Mouse (Mus musculus) erythroid progenitor cell, adult 5-6 weeks (primary cell): ENCODE results near the gene Chn2. TPM values are rescaled to one million over a fixed set of nuclear protein-coding genes. Genes with fewer than 3 reads are reported as not detected.

Source experiments
- ATAC-seq: replicated peaks from 2 replicates; pipeline ENCODE4 v1.8.0; 2016; ENCODE audit warnings: moderate number of reproducible peaks, mild to moderate bottlenecking, moderate TSS enrichment, inconsistent platforms; ENCODE audit not compliant: poor library complexity, low FRiP score, severe bottlenecking
- total RNA-seq, 2 experiments: library from RNA; stranded (forward) in 1 of 2; stranded (reverse) in 1 of 2; fragments of 150-400 nt in 1 of 2; fragments of 186-747, 209-891 nt in 1 of 2; gene quantifications; 2 replicates each; pipeline versions ENCODE4 v1.2.3 to v1.2.4; 2015 to 2017; ENCODE audit warnings: low replicate concordance in 2 of 2

Chn2 gene
- total RNA-seq, 2 experiments from 2014 or later: 4.8 to 6.7 TPM

DNA sequence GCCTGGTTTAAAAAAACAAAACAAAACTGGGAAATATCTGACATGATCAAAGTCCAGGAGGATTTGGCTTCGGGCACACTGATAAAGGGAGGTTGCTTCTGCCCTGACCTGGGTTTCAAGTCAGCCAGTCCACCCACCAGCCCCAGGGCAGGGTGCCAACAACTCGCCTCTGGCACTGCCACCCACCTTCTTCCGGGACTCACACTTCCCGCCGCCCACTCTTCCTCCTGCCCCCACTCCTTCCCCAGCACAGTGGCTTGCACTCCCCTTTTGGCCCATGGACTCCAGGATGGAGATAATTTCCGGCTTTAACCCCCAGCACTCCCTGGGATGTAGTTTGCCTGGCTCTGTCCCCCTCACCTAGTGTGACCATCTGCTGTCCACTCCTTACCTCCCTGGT, 31.4 kb downstream of the Chn2 start:
- no peak for ATAC-seq

DNA sequence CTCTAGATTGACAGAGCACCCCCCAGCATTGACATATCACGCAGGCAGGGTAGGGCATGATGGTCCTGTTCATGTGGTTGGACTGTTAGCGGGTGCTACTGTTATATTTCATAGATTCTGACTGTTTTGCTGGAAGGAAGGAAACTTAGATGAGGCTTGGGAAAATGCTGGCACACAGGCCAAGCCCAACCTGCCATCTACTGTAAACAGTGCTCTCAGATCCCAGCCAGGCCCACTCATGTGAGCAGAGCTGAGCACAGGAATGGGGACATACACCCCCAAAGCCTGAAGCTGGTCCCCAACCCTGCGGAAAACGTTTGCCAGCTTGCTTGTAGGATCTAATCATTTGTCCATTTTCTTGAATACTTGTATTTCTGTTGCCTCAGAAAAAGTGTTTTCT, 32.1 kb downstream of the Chn2 start:
- ATAC-seq: no peak

DNA sequence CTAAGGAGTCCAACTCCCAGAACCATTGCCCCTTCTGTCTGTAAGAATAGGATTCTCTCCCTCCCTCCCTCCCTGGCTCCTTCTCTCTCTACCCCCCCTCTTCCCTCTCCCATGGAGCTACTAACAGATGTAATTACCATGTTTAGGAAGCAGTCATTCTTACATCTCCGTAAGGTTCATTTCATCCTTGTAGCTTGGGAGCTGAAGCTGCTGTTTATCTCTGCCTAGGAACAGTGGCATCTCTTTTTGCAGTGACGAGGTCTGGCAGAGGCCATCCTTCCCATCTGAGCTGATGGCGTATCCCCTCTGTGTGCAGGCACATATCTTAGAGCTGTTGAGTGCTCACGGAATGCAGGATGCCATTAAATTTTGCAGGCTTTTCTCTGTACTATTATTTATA, 35.1 kb downstream of the Chn2 start:
- no peak for ATAC-seq

DNA sequence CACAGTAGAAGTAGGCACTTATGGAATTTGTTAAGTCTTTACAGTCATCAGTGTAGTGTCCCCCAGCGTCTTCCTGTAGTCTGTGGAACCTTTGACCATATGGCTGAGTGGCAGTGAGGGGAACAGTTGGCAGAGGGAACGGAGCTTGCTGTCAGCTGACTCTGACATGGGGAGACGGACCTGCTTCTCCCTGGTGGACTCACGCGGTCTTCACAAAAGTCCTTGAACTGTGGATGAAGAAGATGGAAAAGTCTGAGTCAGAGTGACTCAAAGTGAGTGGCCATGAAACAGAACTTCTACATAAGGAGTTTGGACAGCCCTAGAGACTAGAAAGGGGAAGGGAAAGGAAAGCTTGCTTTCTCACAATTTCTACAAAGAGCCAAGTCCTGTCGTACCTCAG, 36.1 kb downstream of the Chn2 start:
- no peak for ATAC-seq

DNA sequence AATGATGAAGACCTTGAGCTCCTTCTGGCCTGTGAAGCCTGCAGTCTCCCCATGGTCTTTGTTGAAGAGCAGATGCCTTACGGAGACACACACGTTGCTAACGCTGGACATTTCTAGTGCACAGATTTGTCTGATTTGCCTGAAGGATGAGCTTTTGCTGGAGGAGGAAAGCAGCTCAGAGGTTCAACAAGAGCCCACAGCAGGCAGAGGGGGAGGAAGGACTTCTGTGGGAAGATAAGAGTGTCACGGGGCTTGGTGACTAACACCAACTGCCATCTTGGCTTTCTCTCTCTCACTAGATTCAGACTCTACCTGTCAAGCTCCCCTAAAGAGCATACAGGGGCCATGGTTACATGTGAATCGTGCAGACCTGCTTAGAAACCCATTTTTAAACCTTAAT, 37.3 kb downstream of the Chn2 start:
- ATAC-seq: no peak

DNA sequence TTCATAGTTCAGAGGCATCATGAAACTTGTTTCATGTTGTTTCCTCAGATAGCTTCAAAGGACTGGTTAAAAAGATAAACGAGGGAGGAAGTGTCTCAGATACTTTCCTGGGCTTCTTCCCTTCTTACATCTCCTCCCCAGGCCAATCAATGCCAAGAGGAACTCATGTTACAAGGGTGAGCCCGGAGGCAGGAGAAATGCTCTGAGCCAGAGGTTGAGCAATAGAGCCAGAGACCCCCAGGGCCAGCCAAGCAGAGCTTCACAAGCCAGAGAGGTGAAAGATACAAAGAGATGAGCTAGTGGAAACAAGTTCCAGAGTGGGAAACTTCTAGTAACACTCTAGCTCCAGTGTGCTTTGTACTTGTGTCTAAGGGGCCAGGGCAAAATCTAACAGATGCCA, 38.9 kb downstream of the Chn2 start:
- no peak for ATAC-seq

DNA sequence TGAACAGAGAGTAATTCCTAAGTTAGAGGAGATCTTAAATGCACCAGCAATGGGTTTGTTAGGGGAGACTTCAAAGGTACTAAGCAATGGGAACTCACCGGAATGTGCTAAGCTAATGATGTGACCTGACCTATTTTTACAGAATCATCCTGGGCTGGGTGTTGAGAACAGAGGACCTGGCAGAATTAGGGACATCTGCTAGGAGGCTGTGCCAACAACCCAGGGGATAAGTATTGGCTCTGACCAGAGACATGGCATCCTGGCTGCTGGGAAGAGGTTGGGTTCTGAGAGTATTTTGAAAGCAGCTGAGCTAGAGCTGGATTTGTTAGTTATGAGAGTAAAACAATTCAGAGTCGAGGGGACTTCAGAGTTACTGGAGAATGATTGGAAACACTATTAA, 40.5 kb downstream of the Chn2 start:
- no peak for ATAC-seq

DNA sequence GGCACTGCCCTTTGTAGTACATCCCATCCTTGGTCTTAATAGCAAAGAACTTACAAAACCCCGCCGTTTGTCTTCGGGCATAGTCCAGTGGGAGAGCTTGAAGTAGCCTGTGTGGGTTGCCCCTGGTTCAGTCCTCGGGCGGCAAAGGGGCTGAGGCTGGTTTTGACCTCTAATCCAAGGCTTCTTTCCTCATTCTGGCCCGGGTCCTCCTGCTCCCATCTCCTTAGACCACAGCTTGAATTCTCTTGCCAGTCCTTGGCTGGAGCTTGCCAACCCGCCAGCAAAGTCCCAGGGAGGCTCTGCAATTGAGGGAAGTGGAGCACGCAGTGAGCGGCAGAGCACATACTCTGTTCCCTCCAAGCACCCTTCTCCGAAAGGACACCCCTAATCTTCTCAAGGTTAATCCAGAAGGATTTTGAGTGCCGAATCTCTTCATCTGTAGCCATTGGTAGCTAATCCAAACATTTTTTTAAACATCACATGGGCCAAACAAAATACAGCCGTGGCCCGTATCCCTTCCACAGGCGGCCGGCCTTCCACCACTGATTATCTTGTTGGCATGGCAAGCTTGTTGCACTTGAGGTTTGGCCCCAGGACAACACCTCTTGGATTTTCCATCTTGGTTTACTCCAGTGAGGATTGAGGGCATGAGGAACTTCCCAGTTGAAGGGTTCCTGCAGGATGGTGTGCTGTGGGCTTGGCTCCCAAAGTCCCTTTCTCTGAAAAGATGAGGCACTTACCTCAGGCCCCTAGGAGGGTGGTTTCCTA, 41.3 kb downstream of the Chn2 start:
- no peak for ATAC-seq

DNA sequence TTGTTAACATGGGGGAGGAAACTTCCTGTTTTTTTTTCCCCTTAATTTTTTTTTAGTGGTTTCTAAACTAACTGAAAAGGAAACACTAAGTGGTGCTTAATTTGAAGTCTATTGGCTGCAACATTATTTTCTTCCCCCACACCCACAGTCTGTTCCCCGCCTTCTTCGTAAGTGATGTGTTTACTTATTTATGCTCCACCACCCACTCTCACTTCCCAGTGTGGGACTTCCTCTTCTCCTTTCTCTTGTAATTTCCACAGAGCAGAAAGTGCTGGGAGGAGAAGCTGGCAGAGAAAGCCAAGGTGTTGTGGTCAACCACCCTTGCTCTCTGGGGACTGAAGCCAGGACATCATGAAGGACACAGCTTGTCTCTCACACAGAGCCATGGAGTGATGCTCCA, 43.2 kb downstream of the Chn2 start:
- ATAC-seq: no peak

DNA sequence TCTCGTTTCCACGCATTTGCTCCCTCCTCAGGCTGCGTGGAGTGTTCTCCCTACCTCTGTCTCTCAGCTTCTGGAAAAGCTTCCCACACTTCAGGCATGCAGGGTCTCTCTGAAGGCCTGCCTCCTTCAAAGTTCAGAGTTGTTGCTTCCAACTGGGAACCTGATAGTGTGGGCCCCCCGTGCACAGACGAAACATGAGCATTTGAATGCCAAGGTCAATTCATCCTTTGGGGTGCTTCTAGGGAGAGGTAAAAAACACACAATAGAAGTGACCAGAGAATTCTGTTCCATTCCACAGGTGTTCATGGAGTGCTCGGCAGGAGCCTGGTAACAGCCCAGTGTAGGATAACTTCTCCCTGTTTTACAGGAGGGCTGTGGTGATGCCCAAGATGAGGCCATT, 44.7 kb downstream of the Chn2 start:
- ATAC-seq: no peak

DNA sequence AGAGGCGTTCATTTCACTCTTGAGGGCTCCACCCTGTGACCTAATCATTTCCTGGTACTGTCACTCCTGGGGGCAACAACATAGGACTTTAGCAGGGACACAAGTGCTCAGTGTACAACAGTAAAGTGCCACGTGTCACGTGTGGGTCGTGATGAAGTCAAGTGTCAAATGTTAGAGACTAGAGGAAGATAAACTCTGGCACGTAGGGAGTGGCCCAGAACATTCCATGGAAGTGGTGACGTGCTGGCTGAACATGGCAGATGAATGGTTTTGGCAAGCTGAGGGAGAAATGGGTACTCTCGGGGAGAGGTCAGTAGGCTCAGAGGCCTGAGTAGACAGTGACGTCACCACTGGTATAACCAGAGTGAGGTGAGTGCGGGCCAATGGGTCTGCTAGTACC, 45.7 kb downstream of the Chn2 start:
- ATAC-seq: no peak

DNA sequence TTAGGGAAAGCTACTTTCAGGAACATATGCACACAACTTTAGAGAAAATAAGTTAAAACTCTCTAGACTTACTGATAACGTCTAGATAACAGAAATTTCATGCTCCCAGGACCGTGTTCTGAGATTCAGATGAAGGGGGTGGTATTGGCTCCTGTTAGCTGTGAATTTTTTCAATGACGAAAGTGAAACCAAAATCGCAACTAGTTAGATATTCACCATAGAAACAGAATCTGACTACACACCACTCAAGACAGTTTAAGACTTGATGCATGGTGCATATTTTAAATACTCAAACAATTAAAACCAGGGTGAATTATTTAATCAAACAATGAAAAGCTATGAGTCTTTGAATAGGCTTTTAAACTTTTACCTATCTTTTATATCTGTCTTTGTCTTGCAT, 48.8 kb downstream of the Chn2 start:
- no peak for ATAC-seq

DNA sequence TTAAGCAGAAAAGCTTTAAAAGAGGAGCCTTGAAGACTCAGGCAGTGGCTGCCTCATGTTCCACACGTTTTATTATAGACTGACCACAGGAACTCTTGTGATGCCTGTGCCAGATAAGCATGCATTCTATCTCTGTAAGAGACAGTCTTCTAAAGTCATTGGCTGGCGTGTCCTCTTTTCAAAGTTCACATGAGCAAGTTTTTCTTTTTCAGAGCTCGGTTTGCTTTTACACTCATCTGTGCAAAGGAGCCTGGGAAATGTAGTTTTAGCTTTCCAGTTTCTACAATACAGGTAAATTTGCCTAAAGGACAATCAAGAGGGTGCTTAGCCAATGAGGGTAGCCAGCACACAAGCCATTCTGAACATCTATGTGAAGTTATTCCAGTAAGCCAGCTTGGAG, 51.5 kb downstream of the Chn2 start:
- ATAC-seq: no peak

DNA sequence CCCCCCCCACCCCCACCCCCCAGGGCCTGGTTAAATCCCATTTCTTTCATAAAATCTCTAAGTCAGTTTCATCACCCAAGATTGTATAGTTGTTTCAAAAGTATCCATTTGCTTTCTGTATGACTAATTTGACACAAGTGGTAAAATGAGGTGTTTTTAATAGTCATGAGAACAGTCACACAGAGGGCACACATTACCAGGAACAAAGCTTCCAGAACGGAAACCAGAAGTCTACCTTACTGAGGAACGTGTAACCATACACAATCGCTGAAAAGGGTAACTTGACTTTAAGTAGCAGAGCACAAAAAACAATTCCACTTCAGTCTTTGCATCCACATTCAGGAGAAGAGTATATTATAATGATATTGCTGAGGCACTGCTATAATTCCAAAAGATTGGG, 53.6 kb downstream of the Chn2 start:
- no peak for ATAC-seq

DNA sequence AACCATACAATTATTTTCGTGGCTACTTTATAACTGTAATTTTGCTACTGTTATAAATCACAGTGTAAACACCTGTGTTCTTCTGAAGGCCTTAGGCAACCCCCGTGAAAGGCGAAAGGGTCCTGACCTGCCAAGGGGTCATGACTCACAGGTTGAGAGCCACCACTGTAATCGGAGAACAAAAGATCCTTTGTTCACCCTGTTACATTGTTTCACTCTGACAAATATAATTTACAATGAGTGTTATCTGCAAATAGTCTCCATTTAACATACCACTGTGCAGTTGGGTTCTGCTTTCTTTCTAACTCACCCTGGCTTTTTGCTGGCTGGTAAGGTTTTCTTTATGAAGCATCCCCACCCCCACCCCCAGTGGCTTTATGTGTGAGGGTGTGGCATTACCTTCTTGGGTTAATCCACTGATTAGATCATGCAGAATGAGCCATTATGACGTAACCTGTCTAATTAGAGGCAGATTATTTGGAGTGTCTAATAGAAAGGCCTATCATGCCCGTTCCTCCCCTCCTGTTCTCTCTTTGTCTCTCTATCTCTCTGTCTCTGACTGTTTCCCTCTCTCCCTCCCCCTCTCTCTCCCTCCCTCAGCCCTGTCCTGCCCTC, 56.9 kb downstream of the Chn2 start:
- no peak for ATAC-seq

DNA sequence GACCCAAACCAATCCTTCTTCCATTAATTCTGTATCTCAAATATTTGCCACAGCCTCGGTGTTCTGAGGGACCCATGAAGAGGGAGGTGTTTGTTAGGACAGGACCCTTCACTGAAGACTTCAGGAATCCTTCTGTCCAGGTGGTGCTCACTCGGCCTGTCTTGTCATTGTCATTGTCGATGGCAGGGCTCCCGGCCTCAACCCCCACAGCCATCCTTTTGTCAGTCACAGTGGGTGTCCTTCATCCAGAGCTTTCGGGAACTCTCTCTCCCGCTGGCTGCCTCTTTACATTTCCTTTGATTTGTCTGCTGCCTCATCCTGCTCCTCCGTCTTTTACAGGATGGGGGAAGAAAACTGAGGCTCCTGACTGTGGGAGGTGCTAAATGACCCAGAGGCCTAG, 57.5 kb downstream of the Chn2 start:
- no peak for ATAC-seq

DNA sequence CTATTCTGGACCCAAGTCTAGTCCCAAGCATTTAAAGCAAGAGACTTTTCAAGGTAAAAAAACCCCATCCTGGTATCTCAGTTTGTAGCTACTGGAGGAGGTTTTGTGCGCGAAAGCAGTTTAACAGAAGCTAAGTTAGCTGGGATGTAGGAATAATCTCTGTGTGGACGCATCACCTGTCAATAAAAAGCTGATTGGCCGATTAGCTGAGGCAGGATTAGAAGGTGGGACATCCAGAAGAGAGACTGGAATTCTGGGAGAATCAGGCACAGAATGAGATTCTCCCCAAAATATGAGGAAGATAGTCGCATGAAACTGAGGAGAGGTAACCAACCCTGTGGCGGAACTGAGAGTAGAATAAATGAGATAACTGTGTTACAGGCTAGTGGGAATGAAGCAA, 59.0 kb downstream of the Chn2 start:
- ATAC-seq: no peak

DNA sequence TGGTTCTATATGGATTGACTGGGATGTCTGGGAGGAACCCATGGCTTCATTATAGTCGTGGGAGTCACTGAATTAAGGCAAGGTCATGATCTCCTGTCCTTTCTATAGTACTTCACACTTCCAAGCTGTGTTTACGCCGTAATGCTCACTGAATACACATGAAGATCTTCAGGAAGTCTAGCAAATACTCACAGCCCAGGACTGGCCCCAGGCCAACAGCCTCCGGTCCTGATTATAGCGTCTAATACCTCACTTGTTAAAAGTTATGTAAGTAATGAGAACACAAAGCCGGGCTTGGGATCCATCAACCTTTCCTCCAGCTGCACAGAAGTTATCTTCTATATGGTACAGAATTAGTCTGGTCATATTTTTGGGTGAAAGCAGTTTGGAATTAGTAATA, 60.3 kb downstream of the Chn2 start:
- ATAC-seq: no peak

DNA sequence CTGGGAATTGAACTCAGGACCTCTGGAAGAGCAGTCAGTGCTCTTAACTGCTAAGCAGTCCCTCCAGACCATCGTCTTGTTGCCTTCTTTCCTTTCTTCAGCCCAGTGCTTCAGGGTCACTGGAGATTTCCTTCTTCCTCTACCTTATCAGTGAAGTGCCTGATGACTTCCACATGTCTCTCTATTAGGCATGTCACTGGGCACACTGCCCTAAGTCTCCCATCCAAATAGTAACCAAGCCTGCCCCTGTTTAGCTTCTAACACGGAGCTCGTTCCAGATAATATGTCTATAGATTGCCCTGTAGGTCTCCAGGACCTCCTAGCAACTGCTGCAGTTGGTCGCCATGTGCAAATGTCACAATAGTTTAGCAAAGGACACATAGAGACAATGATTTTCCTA, 62.9 kb downstream of the Chn2 start:
- ATAC-seq: no peak

DNA sequence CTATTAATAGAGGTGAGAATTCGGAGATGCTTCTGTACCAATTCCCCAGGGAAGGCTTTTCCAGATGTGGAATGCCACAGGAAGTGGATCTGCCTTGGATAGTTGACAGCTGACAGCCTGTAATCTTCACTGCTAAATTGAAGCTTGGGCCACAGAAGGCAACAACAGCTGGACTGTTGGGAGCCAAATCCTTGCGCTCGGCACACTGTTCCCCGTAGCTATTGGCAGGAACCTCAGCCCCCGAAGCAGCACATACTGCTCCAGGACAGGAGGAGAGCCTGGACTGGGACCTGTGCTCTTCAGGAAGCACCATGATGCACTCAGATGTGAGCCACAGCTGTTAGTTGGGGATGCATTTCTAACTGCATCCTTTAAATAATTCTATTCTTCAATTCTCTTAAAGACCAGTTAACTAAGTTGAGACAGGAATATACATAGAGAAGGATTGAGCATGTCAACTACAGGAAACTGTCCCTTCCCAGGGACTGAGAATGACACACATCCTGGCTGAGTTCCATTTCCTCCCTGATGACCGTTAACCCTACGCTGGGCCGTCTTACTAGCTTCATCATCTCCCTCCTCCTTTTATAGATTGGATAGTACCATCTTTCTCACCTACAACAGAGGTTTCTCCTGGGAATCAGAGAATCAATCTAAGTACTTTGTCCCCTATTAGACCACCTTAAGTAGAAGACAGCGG, 64.1 kb downstream of the Chn2 start:
- no peak for ATAC-seq

DNA sequence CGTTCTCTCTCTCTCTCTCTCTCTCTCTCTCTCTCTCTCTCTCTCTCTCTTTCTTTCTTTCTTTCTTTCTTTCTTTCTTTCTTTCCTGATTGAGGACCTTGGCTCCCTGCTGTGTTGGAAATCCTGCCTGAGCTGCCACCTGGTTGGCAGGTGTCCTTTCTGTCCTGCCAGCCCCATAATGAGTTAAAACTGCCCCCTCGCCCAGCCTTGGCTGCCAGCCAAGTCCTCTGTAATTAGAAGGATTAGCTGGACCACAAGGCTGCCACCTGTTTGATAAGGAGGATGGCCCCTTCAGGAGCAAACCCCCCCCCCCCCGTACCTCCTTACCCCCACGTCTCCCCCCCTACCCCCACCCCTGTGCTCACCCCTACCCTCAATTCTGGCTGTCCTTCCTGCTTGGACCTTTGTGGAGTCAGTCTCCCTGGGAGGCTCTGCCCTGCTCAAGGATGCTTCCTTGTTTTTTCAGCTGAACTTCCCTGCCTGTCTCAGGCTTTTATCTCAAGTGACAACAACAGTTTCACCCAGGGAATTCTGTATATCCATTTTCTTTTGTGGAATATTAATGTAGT, 72.1 kb downstream of the Chn2 start:
- ATAC-seq: no peak
